Mouse (Mus musculus): ENCODE measurements around the gene Lpar5.

DNA sequence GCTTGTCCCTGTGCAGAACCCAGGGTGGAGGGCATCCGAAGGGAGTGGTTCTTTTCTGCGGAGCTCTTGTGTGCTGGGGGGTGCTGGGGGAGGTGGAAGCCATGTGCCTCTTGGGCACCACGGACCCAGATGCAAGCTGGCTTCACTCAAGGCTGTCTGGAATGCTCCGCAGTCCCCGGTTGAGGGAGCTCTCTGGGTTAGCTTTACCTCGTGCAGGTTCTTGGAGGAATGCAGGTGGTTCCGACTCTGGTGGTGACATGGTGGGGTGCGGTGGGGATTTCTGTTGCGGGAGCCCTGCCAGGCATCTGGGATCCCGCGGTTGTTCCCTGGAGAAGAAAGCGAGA lies 29.6 kb downstream of the Lpar5 start:
- TF ChIP-seq CTCF (IDR thresholded peaks at IDR 0.05; ENCODE audit: low read depth, low read length) (no peak), EP300 (IDR thresholded peaks at IDR 0.05; ENCODE audit: insufficient read depth, low read depth, low read length) (no peak), POLR2A (IDR thresholded peaks at IDR 0.05; ENCODE audit: insufficient read depth, low read length) (no peak)
